In genomic region chrX:77665030-77665429, GRCm38 (mm10) we compare ENCODE assay signal across 29 mouse cellular contexts.
"Had no signal": no experiment of that assay in that cellular context is flagged by ENCODE, and none has a peak within 500 bp of the region (broad histone marks: within the 10 kb centered on the region; RNA-seq: fewer than 3 reads in every experiment).

No protein-coding gene starts in this region.

- DNase-seq: cerebellum, adult 2 months; cerebellum, adult 8-10 months; cerebellum, adult 9-10 months; cerebellum, adult 9-11 months; cerebellum, postnatal 10 days; cerebellum, postnatal 14 days; cerebellum, postnatal 25 days; cerebellum, postnatal 36 days; embryo, embryonic 11 days; forebrain, postnatal 0 days; gastrocnemius, adult 2 months; gastrocnemius, postnatal 10 days; gastrocnemius, postnatal 14 days; gastrocnemius, postnatal 25 days; gastrocnemius, postnatal 36 days; heart, adult 11 months; heart, adult 18-20 months; heart, adult 2 months had no signal

- H3K4me3 ChIP-seq: embryonic facial prominence, embryonic 10.5 days; embryonic facial prominence, embryonic 12.5 days; embryonic facial prominence, embryonic 13.5 days; embryonic facial prominence, embryonic 15.5 days; erythroblast, embryonic 14.5 days; forebrain, embryonic 10.5 days; forebrain, embryonic 12.5 days; forebrain, embryonic 13.5 days; forebrain, embryonic 15.5 days; gastrocnemius, adult 2 months; heart, adult 2 months had no signal

- H3K27ac ChIP-seq: embryonic facial prominence, embryonic 10.5 days; embryonic facial prominence, embryonic 12.5 days; embryonic facial prominence, embryonic 13.5 days; embryonic facial prominence, embryonic 15.5 days; forebrain, embryonic 10.5 days; forebrain, embryonic 12.5 days; forebrain, embryonic 13.5 days; forebrain, embryonic 15.5 days; gastrocnemius, adult 2 months; heart, adult 2 months had no signal

- H3K4me1 ChIP-seq: embryonic facial prominence, embryonic 10.5 days; embryonic facial prominence, embryonic 12.5 days; embryonic facial prominence, embryonic 13.5 days; embryonic facial prominence, embryonic 15.5 days; forebrain, embryonic 10.5 days; forebrain, embryonic 12.5 days; forebrain, embryonic 13.5 days; forebrain, embryonic 15.5 days had no signal

- ATAC-seq: forebrain, embryonic 13.5 days; forebrain, embryonic 14.5 days; forebrain, embryonic 15.5 days; forebrain, embryonic 16.5 days; forebrain, postnatal 0 days had no signal

- H3K9me3 ChIP-seq: embryonic facial prominence, embryonic 10.5 days; embryonic facial prominence, embryonic 12.5 days; embryonic facial prominence, embryonic 13.5 days; embryonic facial prominence, embryonic 15.5 days; forebrain, embryonic 10.5 days; forebrain, embryonic 12.5 days; forebrain, embryonic 13.5 days; forebrain, embryonic 15.5 days had no signal

- H3K9ac ChIP-seq: embryonic facial prominence, embryonic 12.5 days; embryonic facial prominence, embryonic 13.5 days; embryonic facial prominence, embryonic 15.5 days; forebrain, embryonic 12.5 days; forebrain, embryonic 13.5 days; forebrain, embryonic 15.5 days; forebrain, postnatal 0 days had no signal

- H3K27me3 ChIP-seq: embryonic facial prominence, embryonic 12.5 days; embryonic facial prominence, embryonic 13.5 days; embryonic facial prominence, embryonic 15.5 days; forebrain, embryonic 12.5 days; forebrain, embryonic 13.5 days; forebrain, embryonic 15.5 days had no signal

- H3K4me2 ChIP-seq: embryonic facial prominence, embryonic 12.5 days; embryonic facial prominence, embryonic 13.5 days; embryonic facial prominence, embryonic 15.5 days; forebrain, embryonic 12.5 days; forebrain, embryonic 13.5 days; forebrain, embryonic 15.5 days had no signal
